Mouse (Mus musculus): ENCODE measurements around the gene Hrct1. TPM values are rescaled to one million over a fixed set of nuclear protein-coding genes. Genes with fewer than 3 reads are reported as not detected.

Gene Hrct1
- polyA plus RNA-seq, 1 experiment = 5.0 TPM

DNA sequence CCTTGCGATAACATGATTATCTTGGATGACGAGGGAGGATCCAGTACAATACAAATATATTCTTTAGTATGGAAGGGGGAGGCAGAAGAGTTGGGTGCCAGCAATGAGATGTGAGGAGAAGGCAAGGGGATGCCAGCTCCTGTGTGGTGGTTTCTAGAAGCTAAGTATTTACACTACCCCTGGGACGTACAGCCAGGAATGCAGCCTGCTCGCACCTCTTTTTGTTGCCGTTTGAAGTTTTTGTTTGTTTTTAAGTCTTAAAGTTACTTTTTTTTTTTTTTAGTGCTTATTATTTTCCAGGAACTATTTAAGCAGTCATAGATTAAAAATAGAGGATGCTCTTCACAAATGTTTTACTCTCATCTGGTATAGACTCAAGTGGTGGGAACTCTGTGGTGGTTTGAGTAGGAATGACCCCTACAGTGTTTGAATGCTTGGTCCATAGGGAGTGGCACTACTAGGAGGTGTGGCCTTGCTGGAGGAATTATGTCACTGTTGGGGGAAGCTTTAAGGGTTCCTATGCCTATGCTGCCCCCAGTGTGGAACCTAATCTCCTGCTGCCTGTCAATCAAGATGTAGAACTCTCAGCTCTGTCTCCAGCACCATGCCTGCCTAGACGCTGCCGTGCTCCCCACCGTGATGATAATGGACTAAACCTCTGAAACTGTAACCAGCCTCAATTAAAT lies 12.1 kb downstream of the Hrct1 start:
- Histone ChIP-seq H3K27ac (replicated peaks; ENCODE audit: low read depth, low read length) (peak overlapping the region; percentile 53; the same call in 1 of the 2 replicates), H3K4me3 (ENCODE audit: insufficient read depth, low read depth, low read length) (no peak overlapping the region), H3K4me1 (ENCODE audit: control insufficient read depth, insufficient read depth, insufficient read length, low read length) (peaks cover 43% of the 10 kb centered on the region)

DNA sequence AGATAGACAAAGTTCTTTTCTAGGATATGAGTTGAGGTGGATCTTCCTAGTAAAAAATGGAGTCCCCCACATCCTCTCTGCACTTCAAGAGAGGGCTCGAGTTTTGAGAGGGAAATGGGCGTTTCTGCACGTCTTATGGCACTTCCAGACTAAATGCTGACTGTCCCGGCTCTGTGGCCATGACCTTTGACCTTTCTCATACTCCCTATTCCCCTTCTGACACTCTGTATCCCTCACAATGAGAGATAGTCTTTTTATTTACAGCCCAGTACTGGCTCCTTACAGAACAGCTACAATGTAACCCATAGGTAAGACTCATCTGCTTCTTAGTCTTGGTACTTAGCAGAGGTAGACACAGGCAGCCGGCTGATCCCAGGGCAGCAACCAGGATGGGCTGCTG lies 14.5 kb downstream of the Hrct1 start:
- H3K27ac ChIP-seq (replicated peaks; ENCODE audit: low read depth, low read length) = peak overlapping the region; percentile 73
- H3K4me1 ChIP-seq (ENCODE audit: control insufficient read depth, insufficient read depth, insufficient read length, low read length) = peaks cover 28% of the 10 kb centered on the region
- no peak overlapping the region for H3K4me3 ChIP-seq (ENCODE audit: insufficient read depth, low read depth, low read length)

DNA sequence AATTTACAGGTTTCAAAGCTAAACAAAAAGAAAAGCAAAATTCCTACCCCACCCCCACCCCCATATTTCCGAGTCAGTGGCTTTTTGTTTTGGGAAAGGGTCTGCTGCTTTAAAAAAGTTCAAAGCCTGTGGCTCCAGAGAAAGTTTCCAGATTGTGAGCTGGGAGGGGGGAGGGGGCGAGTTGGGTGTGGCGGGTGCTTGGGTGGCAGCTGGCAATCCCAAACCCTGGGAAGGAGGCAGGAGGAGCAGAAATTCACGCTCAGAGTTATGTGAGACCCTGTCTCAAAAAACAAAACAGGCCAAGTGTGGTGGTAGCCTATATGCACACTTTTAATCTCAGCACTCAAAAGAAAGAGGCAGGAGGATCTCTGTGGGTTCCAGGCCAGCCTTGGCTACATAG lies 15.6 kb downstream of the Hrct1 start:
- Histone ChIP-seq H3K4me1 (ENCODE audit: control insufficient read depth, insufficient read depth, insufficient read length, low read length) (peaks cover 18% of the 10 kb centered on the region), H3K27ac (replicated peaks; ENCODE audit: low read depth, low read length) (peak overlapping the region; percentile 59; the same call in 1 of the 2 replicates), H3K4me3 (ENCODE audit: insufficient read depth, low read depth, low read length) (no peak overlapping the region)

DNA sequence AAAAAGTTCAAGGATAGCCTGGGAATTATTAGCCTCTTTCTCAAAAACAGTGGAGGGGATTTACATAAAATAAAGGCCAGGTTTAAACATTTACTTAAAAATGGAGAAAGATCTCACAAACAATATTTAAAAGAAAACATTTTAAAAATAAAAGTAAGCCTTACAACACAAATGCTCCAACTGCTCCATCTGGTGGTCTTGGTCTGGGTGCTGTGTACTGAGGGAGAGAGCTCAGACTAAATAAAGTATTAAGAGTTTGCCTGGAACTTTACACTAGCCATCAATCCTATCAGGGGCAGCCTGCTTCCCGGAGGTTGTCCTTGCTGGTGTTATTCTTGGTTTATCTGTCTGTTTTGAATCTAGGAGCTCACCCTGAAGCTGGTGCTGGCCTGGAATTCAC lies 16.1 kb downstream of the Hrct1 start:
- H3K27ac ChIP-seq (replicated peaks; ENCODE audit: low read depth, low read length) = no peak overlapping the region
- H3K4me1 ChIP-seq (ENCODE audit: control insufficient read depth, insufficient read depth, insufficient read length, low read length) = peaks cover 14% of the 10 kb centered on the region
- H3K4me3 ChIP-seq (ENCODE audit: insufficient read depth, low read depth, low read length) = no peak overlapping the region

DNA sequence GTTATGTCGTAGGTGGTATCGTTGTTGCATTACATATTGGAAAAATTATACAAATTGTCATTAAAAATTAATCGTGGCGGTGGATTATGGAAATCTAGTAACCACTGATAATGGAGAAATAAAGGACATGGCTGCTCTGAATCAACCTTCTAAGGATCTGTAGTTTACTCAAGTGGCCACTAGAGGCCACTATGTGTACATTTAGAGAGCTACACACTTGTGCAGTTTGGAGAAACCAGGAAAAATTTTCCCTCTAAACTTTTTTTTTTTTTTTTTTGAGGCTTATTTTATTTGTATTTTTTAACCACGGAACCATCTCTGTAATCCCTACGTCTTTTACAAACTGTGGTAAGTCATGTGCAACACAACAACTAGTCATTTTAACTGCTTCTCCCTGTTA lies 18.2 kb downstream of the Hrct1 start:
- Histone ChIP-seq H3K4me3 (ENCODE audit: insufficient read depth, low read depth, low read length) (no peak overlapping the region), H3K27ac (replicated peaks; ENCODE audit: low read depth, low read length) (no peak overlapping the region), H3K4me1 (ENCODE audit: control insufficient read depth, insufficient read depth, insufficient read length, low read length) (peaks cover 10% of the 10 kb centered on the region)

DNA sequence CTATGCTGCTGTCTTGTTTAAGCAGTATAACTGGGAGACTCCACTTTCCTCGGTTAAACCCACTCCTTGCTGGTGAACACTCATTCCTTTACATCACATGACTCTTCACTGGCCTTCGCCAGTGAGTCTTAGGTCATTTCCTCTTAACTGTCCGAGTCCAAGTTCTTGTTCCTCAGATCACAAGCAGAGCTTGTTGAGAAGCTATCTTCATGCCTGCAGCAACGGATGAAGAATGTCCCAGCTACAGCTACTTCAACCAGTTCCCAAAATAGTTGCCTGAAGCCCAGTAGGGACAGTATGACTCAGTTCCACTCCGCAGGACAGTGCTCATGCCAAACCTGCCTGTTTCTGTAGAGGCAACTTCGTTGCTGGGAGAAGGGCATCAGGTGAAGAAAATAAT lies 30.2 kb downstream of the Hrct1 start:
- Histone ChIP-seq H3K4me3 (ENCODE audit: insufficient read depth, low read depth, low read length) (no peak overlapping the region), H3K27ac (replicated peaks; ENCODE audit: low read depth, low read length) (0 out of 2 replicates have a peak overlapping the region, but pooled peaks have one; percentile 20), H3K4me1 (ENCODE audit: control insufficient read depth, insufficient read depth, insufficient read length, low read length) (no peaks in the 10 kb centered on the region)

DNA sequence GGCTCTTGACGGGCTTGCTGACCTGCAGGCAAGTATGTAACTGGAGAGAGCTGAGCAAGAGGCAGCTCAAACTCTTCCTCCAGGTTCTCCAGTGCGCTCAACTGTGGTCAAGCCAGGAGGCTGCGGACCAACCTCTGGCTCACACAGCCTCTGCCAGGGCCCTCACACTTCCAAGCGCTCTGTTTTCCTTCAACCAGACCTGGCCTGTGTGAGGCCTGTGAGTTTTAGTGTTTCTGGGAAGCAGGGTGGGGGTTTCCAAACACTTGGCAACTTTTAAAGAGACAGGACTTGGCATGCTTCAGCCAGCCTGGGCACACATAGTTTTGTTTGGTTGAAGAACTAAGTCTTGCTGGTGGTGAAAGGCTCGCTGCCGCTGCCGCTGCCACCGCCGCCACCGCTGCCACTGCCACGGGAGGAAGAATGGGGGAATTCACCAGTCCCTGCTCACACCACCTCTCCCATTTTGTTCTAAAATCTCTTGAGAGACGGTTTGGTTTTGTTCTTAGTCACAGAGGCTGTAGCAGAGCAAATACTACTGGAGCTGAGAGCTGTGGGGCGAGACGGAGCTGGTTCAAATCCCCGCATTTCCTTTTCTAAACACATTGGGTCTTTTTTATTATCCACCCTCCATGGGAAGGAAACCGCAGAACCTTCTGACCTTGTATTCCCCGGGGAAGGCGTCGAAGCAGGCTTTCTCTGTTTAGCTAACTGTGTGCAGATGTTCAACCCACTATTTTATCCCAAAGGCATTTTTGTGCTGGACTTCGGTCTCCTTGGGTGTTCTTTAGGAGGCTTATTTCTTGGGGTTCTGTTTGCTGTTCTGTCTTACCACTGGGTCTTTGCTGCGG lies 32.8 kb downstream of the Hrct1 start:
- H3K27ac ChIP-seq (replicated peaks; ENCODE audit: low read depth, low read length) = no peak overlapping the region
- no peaks in the 10 kb centered on the region for H3K4me1 ChIP-seq (ENCODE audit: control insufficient read depth, insufficient read depth, insufficient read length, low read length)

DNA sequence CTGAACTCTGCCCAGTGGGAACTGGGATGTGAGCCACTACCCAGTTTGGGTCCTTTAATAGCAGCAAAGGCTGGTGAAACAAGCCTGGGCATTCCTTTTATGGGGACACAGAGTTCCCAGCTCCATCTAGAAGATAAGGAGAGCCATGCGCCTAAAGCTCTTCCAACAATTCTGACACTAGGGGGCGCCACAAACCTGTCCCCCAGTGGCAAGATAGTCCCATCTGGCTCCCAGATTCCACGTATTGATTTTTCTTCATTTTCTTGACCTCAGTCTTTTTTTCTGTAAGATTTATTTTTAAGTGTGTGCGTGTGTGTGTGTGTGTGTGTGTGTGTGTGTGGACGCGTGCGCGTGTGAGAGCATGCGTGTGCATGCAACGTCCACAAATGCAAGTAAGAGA lies 33.5 kb downstream of the Hrct1 start:
- no peak overlapping the region for H3K4me3 ChIP-seq (ENCODE audit: insufficient read depth, low read depth, low read length)
- no peak overlapping the region for H3K27ac ChIP-seq (replicated peaks; ENCODE audit: low read depth, low read length)
- no peaks in the 10 kb centered on the region for H3K4me1 ChIP-seq (ENCODE audit: control insufficient read depth, insufficient read depth, insufficient read length, low read length)

More for the DNA sequence above, 32.8 kb downstream of the Hrct1 start:
- H3K4me3 ChIP-seq (ENCODE audit: insufficient read depth, low read depth, low read length) = no peak overlapping the region

DNA sequence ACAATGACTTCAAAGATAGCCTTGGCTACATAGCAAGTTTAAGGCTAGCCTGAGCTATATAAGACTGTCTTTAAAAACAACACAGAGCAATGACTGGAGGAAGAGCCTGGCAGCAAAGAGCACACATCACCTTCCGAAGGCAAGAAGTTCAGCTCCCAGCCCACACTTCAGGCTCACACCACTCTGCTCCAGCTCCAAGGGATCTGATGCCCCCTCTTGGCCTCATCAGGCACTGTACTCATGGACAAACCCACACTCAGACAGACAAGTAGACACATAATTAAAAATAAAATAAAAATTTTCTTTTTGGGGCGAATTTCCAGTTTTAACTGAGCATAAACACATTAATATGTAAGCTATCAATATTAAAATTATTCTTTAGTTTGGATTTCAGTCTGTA lies 34.3 kb downstream of the Hrct1 start:
- H3K27ac ChIP-seq (replicated peaks; ENCODE audit: low read depth, low read length) = no peak overlapping the region
- no peak overlapping the region for H3K4me3 ChIP-seq (ENCODE audit: insufficient read depth, low read depth, low read length)
- no peaks in the 10 kb centered on the region for H3K4me1 ChIP-seq (ENCODE audit: control insufficient read depth, insufficient read depth, insufficient read length, low read length)

DNA sequence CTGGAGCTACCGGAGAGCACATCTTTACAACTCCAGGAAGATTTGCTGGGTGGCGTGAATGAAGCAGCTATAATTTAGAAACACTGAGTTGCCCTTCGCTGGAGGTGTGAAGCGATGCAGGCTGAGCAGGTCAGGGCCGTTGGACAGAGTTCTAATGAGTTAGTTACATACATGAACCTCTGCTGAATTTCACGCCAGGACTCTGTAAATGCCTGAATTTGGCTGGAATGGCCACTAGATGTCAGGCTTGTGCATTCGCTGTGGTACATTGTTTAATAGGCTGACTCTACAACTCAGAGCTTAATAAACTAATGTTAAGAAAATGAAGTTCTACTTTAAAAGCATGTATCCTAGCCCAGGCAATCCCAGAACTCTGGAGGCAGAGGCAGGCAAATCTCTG lies 36.4 kb downstream of the Hrct1 start:
- Histone ChIP-seq H3K4me3 (ENCODE audit: insufficient read depth, low read depth, low read length) (no peak overlapping the region), H3K27ac (replicated peaks; ENCODE audit: low read depth, low read length) (no peak overlapping the region), H3K4me1 (ENCODE audit: control insufficient read depth, insufficient read depth, insufficient read length, low read length) (no peaks in the 10 kb centered on the region)

DNA sequence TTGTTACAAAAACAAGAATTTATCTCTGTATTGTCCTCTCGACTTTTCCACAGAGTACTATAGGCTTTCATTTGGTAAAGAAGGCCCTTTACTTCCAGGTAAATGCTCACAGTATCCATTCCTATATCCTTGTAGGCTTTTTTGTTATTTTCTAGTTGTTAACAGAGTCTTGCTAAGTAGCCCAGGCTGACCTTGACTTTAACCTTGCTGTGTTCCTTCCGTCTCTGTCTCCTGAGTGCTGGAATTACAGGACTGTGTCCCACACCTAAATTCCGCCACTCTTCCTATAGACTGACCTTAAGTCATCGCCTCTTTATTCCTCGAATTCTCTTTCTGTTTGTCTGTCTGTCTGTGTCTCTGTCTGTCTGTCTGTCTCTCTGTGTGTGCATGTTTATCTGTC lies 41.4 kb downstream of the Hrct1 start:
- no peak overlapping the region for H3K4me3 ChIP-seq (ENCODE audit: insufficient read depth, low read depth, low read length)
- H3K27ac ChIP-seq (replicated peaks; ENCODE audit: low read depth, low read length) = no peak overlapping the region
- no peaks in the 10 kb centered on the region for H3K4me1 ChIP-seq (ENCODE audit: control insufficient read depth, insufficient read depth, insufficient read length, low read length)

DNA sequence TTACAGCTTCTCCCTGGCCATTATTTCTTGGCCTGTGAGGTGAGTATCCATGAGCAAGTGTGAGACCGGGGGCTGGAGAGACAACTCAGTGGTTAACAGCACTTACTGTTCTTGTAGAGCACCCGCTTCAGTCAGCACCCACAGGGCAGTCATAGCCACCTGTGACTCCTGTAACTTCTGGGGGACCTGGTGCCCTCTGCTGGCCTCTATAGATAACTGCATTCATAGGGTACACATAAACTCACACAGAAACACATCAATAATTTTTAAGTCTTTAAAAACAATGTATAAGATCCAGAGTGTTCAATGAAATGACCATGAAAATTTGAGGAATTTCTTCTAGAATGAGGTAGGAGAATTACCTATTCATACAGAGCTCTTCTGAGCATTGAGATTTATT lies 42.4 kb downstream of the Hrct1 start:
- Histone ChIP-seq H3K4me1 (ENCODE audit: control insufficient read depth, insufficient read depth, insufficient read length, low read length) (no peaks in the 10 kb centered on the region), H3K27ac (replicated peaks; ENCODE audit: low read depth, low read length) (no peak overlapping the region), H3K4me3 (ENCODE audit: insufficient read depth, low read depth, low read length) (no peak overlapping the region)

DNA sequence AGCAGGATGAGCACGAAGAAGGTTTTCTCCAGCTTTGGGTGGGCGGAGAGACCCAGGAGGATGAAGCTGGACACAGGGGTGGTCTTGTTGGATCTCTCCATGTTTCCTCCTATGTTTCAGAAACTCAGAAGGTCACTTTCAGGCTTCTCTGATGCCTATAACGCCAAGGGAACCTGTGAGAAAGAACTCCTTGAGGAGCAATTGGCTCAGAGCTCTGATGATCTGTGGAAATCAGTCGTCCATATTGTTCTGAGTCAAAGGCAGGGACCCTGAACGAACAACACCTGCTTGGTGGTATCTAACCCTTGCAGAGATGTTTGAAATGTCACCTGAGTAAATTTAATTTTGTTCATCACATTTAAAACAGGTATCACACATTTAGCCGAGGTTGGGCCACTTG lies 43.9 kb downstream of the Hrct1 start, which contains the start of gene Olfr159:
Gene Olfr159, minus strand, starts transcription at position 101 of the 400 bp plus-strand sequence.
- Histone ChIP-seq H3K27ac (replicated peaks; ENCODE audit: low read depth, low read length) (peak within 1 kb of the TSS; percentile 28; the same call in 1 of the 2 replicates), H3K4me1 (ENCODE audit: control insufficient read depth, insufficient read depth, insufficient read length, low read length) (no peaks in the 10 kb centered on the region), H3K4me3 (ENCODE audit: insufficient read depth, low read depth, low read length) (no peak within 1 kb of the TSS)

DNA sequence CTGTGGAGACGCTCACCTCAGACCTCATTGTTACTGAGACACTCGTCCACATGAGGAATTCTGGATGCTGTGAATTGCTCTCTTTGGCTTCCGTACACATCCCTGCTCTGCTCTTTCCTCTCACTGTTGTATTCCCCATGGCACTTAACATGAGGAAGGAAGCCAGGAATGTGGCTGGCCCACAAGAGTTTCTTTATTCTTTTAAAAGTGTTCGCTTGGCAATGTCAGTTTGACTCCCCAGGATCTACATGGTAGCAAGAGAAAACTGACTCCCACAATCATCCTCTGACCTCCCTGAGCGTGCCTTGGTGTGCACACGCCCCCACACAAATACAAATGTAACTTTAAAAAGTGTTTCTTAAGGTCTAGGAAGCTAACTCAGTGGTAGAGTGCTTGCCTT lies 44.6 kb downstream of the Hrct1 start:
- Histone ChIP-seq H3K4me1 (ENCODE audit: control insufficient read depth, insufficient read depth, insufficient read length, low read length) (no peaks in the 10 kb centered on the region), H3K4me3 (ENCODE audit: insufficient read depth, low read depth, low read length) (no peak overlapping the region), H3K27ac (replicated peaks; ENCODE audit: low read depth, low read length) (peak overlapping the region; percentile 28; the same call in 1 of the 2 replicates)

DNA sequence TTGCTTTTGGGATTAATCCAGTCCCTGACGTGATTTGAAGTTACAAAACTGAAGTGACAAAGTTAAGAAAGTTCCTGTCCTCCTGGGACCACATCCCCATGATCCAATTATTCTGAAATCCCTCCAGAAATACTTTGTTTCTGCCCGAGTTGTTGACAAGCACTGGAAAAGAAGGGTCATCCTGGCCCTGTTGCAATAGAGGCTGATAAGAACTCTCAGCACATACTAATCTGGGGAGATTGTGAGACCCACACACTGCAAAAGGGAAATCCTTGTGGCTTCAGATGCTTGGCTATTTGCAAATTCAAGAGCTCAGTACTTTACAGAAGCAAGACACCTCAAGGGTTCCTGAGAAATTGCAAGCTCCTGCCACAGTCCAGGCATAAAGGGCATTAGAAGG lies 45.3 kb downstream of the Hrct1 start:
- H3K4me3 ChIP-seq (ENCODE audit: insufficient read depth, low read depth, low read length) = no peak overlapping the region
- H3K27ac ChIP-seq (replicated peaks; ENCODE audit: low read depth, low read length) = no peak overlapping the region
- no peaks in the 10 kb centered on the region for H3K4me1 ChIP-seq (ENCODE audit: control insufficient read depth, insufficient read depth, insufficient read length, low read length)

Data from brown adipose tissue, adult 24 weeks (tissue).